Mouse (Mus musculus): ENCODE measurements around the gene Metap2. TPM values are rescaled to one million over a fixed set of nuclear protein-coding genes. Genes with fewer than 3 reads are reported as not detected.
"Not testable (repeated sequence)": the region's sequence is repeated elsewhere in the genome, so short reads cannot be mapped to it uniquely, and the experiment has no call there.

Metap2 gene
- polyA plus RNA-seq, 1 experiment from 2014 or later: 169 TPM

GRCm38 (mm10) chr10:93846706-93847105, 50.2 kb downstream of the Metap2 start:
- Histone ChIP-seq H3K4me1 (ENCODE audit: control insufficient read depth, insufficient read depth, low read length) (no peaks in the 10 kb centered on the region), H3K27me3 (replicated peaks; ENCODE audit: control insufficient read depth, insufficient read depth, low read length) (no peaks in the 10 kb centered on the region), H3K36me3 (ENCODE audit: control insufficient read depth, insufficient read depth, low read length) (no peaks in the 10 kb centered on the region), H3K27ac (ENCODE audit: low read length) (no peak overlapping the region), H3K4me3 (ENCODE audit: low read length) (no peak overlapping the region), H3K4me2 (ENCODE audit: low read depth, low read length) (no peak overlapping the region), H3K9ac (ENCODE audit: low read depth, low read length) (no peak overlapping the region), H3K9me3 (ENCODE audit: control insufficient read depth, low read length) (no peaks in the 10 kb centered on the region)
- 95% methylated on average over 13 of the region's 13 CpGs for WGBS
- no peak for ATAC-seq

GRCm38 (mm10) chr10:93835115-93835514, 61.8 kb downstream of the Metap2 start:
- H3K36me3 ChIP-seq (ENCODE audit: control insufficient read depth, insufficient read depth, low read length); H3K4me2 ChIP-seq (ENCODE audit: low read depth, low read length); H3K27ac ChIP-seq (ENCODE audit: low read length); H3K9me3 ChIP-seq (ENCODE audit: control insufficient read depth, low read length); ATAC-seq; H3K4me3 ChIP-seq (ENCODE audit: low read length); H3K9ac ChIP-seq (ENCODE audit: low read depth, low read length): not testable (repeated sequence)
- peaks cover 13% of the 10 kb centered on the region for H3K4me1 ChIP-seq (ENCODE audit: control insufficient read depth, insufficient read depth, low read length)
- 87% methylated on average over 7 of the region's 7 CpGs for WGBS
- H3K27me3 ChIP-seq (replicated peaks; ENCODE audit: control insufficient read depth, insufficient read depth, low read length): peaks cover 47% of the 10 kb centered on the region

- H3K4me1 ChIP-seq (ENCODE audit: control insufficient read depth, insufficient read depth, low read length): peaks cover 13% of the 10 kb centered on the region
- H3K27ac ChIP-seq (ENCODE audit: low read length): no peak overlapping the region
- H3K9ac ChIP-seq (ENCODE audit: low read depth, low read length): peak overlapping the region; percentile 64
- H3K9me3 ChIP-seq (ENCODE audit: control insufficient read depth, low read length): no peaks in the 10 kb centered on the region
- peak overlapping the region; percentile 76 for H3K4me3 ChIP-seq (ENCODE audit: low read length)
- H3K27me3 ChIP-seq (replicated peaks; ENCODE audit: control insufficient read depth, insufficient read depth, low read length): peaks cover 49% of the 10 kb centered on the region
- peak overlapping the region; percentile 99 for H3K4me2 ChIP-seq (ENCODE audit: low read depth, low read length)
- ATAC-seq: no peak
- H3K36me3 ChIP-seq (ENCODE audit: control insufficient read depth, insufficient read depth, low read length): no peaks in the 10 kb centered on the region
- WGBS: 3% methylated on average over 13 of the region's 13 CpGs
Observed at GRCm38 (mm10) chr10:93834394-93834745, 62.5 kb downstream of the Metap2 start.

GRCm38 (mm10) chr10:93833699-93834393, 63.0 kb downstream of the Metap2 start:
- H3K27me3 ChIP-seq (replicated peaks; ENCODE audit: control insufficient read depth, insufficient read depth, low read length): peaks cover 49% of the 10 kb centered on the region
- under 1% methylated on average over 75 of the region's 75 CpGs for WGBS
- H3K36me3 ChIP-seq (ENCODE audit: control insufficient read depth, insufficient read depth, low read length): no peaks in the 10 kb centered on the region
- H3K9ac ChIP-seq (ENCODE audit: low read depth, low read length): peak overlapping the region; percentile 64
- H3K9me3 ChIP-seq (ENCODE audit: control insufficient read depth, low read length): no peaks in the 10 kb centered on the region
- no peak overlapping the region for H3K27ac ChIP-seq (ENCODE audit: low read length)
- H3K4me2 ChIP-seq (ENCODE audit: low read depth, low read length): peak overlapping the region; percentile 99
- H3K4me3 ChIP-seq (ENCODE audit: low read length): peak overlapping the region; percentile 76
- peak; percentile 87 for ATAC-seq
- peaks cover 13% of the 10 kb centered on the region for H3K4me1 ChIP-seq (ENCODE audit: control insufficient read depth, insufficient read depth, low read length)

- peaks cover 49% of the 10 kb centered on the region for H3K27me3 ChIP-seq (replicated peaks; ENCODE audit: control insufficient read depth, insufficient read depth, low read length)
- WGBS: 1% methylated on average over 16 of the region's 16 CpGs
- H3K27ac ChIP-seq (ENCODE audit: low read length): no peak overlapping the region
- H3K36me3 ChIP-seq (ENCODE audit: control insufficient read depth, insufficient read depth, low read length): no peaks in the 10 kb centered on the region
- H3K9ac ChIP-seq (ENCODE audit: low read depth, low read length): peak overlapping the region; percentile 64
- H3K4me2 ChIP-seq (ENCODE audit: low read depth, low read length): peak overlapping the region; percentile 99
- H3K9me3 ChIP-seq (ENCODE audit: control insufficient read depth, low read length): no peaks in the 10 kb centered on the region
- peak overlapping the region; percentile 76 for H3K4me3 ChIP-seq (ENCODE audit: low read length)
- ATAC-seq: no peak
- peaks cover 13% of the 10 kb centered on the region for H3K4me1 ChIP-seq (ENCODE audit: control insufficient read depth, insufficient read depth, low read length)
Observed at GRCm38 (mm10) chr10:93833370-93833698, 63.6 kb downstream of the Metap2 start.

- Histone ChIP-seq H3K4me2 (ENCODE audit: low read depth, low read length) (no peak overlapping the region), H3K27ac (ENCODE audit: low read length) (no peak overlapping the region), H3K36me3 (ENCODE audit: control insufficient read depth, insufficient read depth, low read length) (no peaks in the 10 kb centered on the region), H3K4me3 (ENCODE audit: low read length) (no peak overlapping the region), H3K9me3 (ENCODE audit: control insufficient read depth, low read length) (no peaks in the 10 kb centered on the region), H3K9ac (ENCODE audit: low read depth, low read length) (no peak overlapping the region), H3K4me1 (ENCODE audit: control insufficient read depth, insufficient read depth, low read length) (peaks cover 13% of the 10 kb centered on the region), H3K27me3 (replicated peaks; ENCODE audit: control insufficient read depth, insufficient read depth, low read length) (peaks cover 49% of the 10 kb centered on the region)
- no peak for ATAC-seq
- 34% methylated on average over 9 of the region's 9 CpGs for WGBS
Observed at GRCm38 (mm10) chr10:93832811-93833210, 64.1 kb downstream of the Metap2 start.

- H3K4me2 ChIP-seq (ENCODE audit: low read depth, low read length): peak overlapping the region; percentile 32; the same call in 1 of the 2 replicates
- no peak overlapping the region for H3K27ac ChIP-seq (ENCODE audit: low read length)
- peaks cover 13% of the 10 kb centered on the region for H3K4me1 ChIP-seq (ENCODE audit: control insufficient read depth, insufficient read depth, low read length)
- H3K4me3 ChIP-seq (ENCODE audit: low read length): peak overlapping the region; percentile 19
- WGBS: 6% methylated on average over 18 of the region's 18 CpGs
- no peak overlapping the region for H3K9ac ChIP-seq (ENCODE audit: low read depth, low read length)
- peaks cover 49% of the 10 kb centered on the region for H3K27me3 ChIP-seq (replicated peaks; ENCODE audit: control insufficient read depth, insufficient read depth, low read length)
- no peak for ATAC-seq
- no peaks in the 10 kb centered on the region for H3K9me3 ChIP-seq (ENCODE audit: control insufficient read depth, low read length)
- H3K36me3 ChIP-seq (ENCODE audit: control insufficient read depth, insufficient read depth, low read length): no peaks in the 10 kb centered on the region
Observed at GRCm38 (mm10) chr10:93831730-93832574, 64.9 kb downstream of the Metap2 start.

- no peak within 1 kb of the TSS for H3K9ac ChIP-seq (ENCODE audit: low read depth, low read length)
- no peaks in the 10 kb centered on the region for H3K9me3 ChIP-seq (ENCODE audit: control insufficient read depth, low read length)
- no peak for ATAC-seq
- no peak within 1 kb of the TSS for H3K27ac ChIP-seq (ENCODE audit: low read length)
- peaks cover 44% of the 10 kb centered on the region for H3K27me3 ChIP-seq (replicated peaks; ENCODE audit: control insufficient read depth, insufficient read depth, low read length)
- H3K4me2 ChIP-seq (ENCODE audit: low read depth, low read length): peak within 1 kb of the TSS; percentile 32; the same call in 1 of the 2 replicates
- no peaks in the 10 kb centered on the region for H3K36me3 ChIP-seq (ENCODE audit: control insufficient read depth, insufficient read depth, low read length)
- WGBS: 11% methylated on average over 22 of the region's 22 CpGs
- H3K4me1 ChIP-seq (ENCODE audit: control insufficient read depth, insufficient read depth, low read length): peaks cover 13% of the 10 kb centered on the region
- H3K4me3 ChIP-seq (ENCODE audit: low read length): peak within 1 kb of the TSS; percentile 19
Observed at GRCm38 (mm10) chr10:93830931-93831729, 65.8 kb downstream of the Metap2 start, which contains the start of gene Usp44. TSS of gene Usp44 (plus strand) at chr10:93831555.

Measured in intestine, embryonic 16.5 days (tissue).